Mouse (Mus musculus): ENCODE results near the gene Trpm1. TPM values are rescaled to one million over a fixed set of nuclear protein-coding genes. Genes with fewer than 3 reads are reported as not detected.

Trpm1 gene
- polyA plus RNA-seq (2012; rRNA removed) = not detected in 2 replicates

GRCm38 (mm10) chr7:64153535-64153934 is at the start of gene Trpm1:
Trpm1 (plus strand) TSS chr7:64153835.

GRCm38 (mm10) chr7:64287414-64288091 is 133.9 kb downstream of the Trpm1 start, which contains the start of gene Mtmr10:
Mtmr10 (plus strand) TSS chr7:64287653.

Other genes starting within 250 kb of the Trpm1 start
- gene E030018B13Rik, start 237.0 kb upstream of the Trpm1 start, polyA plus RNA-seq (2012; rRNA removed) = not detected in 2 replicates
- gene Klf13, start 214.9 kb upstream of the Trpm1 start, polyA plus RNA-seq (2012; rRNA removed) = 2.9 and 3.6 TPM in 2 replicates
- gene Mtmr10, start 133.8 kb downstream of the Trpm1 start, polyA plus RNA-seq (2012; rRNA removed) = 1.2 and 1.5 TPM in 2 replicates
- 0.94 and 1.1 TPM in 2 replicates for gene Fan1, start 220.3 kb downstream of the Trpm1 start, polyA plus RNA-seq (2012; rRNA removed)
- 16.8 and 17.4 TPM in 2 replicates for gene Mphosph10, start 238.4 kb downstream of the Trpm1 start, polyA plus RNA-seq (2012; rRNA removed)
- gene Mcee, start 238.8 kb downstream of the Trpm1 start, polyA plus RNA-seq (2012; rRNA removed) = 24.9 and 25.5 TPM in 2 replicates

All from liver, embryonic 14 days (tissue).